Mouse (Mus musculus) left cerebral cortex, postnatal 14 days (tissue): ENCODE results near the gene Gna11. TPM values are rescaled to one million over a fixed set of nuclear protein-coding genes. Genes with fewer than 3 reads are reported as not detected.

Experiments
- DNase-seq, 2 experiments: peaks; one replicate each; pipeline ENCODE4 v3.0.0; 2021 to 2022; ENCODE audit warnings: low spot score in 2 of 2, mixed read lengths in 1 of 2
- intact Hi-C: fragments of 180-260 bp; cut with DNase I; formaldehyde crosslinking; loops from one replicate; pipeline ENCODE4 v1.15.1; 2025
- total RNA-seq, 2 experiments: library from RNA; stranded (reverse); gene quantifications; 2 replicates each; pipeline ENCODE4 v1.2.3; 2021

Gna11 gene
- total RNA-seq, 2 experiments from 2014 or later = 102 to 109 TPM

DNA sequence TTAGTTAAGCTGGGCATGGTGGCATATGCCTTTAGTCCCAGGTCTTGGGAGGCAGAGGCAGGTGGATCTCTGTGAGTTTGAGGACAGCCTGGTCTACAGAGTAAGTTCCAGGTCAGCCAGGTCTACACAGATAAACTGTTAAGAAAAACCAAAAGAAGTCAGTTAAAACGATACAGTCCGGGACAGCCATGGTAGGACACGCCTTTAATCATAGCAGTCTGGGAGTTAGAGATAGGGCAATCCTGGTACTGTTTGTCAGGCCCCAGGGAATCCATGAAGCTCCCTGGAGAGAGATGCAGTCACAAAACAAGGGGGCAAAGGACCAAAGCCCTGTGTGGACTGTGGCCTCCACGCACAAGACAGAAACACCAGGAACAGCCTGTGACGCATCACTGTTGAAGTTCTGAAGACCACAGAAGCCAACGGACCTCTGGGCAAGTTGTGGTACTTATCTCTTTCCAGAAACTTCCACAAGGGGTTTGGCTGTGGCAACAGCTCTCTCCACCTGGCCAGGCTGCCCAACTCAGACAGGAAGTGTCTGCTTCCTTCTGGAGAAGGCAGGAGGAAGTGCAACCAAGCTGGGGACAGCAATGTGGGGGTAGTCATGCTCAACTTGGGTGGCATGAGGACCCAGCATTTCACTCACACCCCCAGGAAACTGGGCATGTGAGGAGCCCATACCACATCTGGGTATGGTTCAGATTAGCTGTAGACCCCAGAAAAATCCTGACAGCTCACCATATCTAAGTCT is 25.6 kb downstream of the Gna11 start:
- DNase-seq = no peak
- intact Hi-C loops = loop anchor here (5.0 kb wide), 1 partner anchor 83 kb away; the partner anchor contains the start of gene Tle6

DNA sequence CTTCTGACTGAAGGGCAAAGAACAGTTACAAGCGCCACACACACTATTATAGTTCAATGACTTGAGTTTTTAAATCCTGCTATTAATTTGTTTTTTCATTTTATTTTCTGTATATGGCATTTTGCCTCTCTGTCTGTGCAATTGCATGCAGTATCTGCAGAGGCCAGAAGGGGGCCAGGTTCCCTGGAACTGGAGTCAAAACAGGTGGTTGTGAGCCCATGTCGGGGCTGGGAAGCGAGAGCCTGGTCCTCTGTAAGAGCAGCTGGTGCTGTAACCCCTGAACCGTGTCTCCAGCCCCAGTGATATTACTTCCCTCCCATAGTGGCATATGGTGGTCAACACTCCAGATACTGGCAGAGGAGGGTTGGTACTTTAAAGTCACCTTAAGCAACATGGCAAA is 26.4 kb downstream of the Gna11 start:
- peak; percentile 58 to 71 for DNase-seq
- intact Hi-C loops = loop anchor here (5.0 kb wide), 1 partner anchor 84 kb away; the partner anchor contains the start of gene Tle6

DNA sequence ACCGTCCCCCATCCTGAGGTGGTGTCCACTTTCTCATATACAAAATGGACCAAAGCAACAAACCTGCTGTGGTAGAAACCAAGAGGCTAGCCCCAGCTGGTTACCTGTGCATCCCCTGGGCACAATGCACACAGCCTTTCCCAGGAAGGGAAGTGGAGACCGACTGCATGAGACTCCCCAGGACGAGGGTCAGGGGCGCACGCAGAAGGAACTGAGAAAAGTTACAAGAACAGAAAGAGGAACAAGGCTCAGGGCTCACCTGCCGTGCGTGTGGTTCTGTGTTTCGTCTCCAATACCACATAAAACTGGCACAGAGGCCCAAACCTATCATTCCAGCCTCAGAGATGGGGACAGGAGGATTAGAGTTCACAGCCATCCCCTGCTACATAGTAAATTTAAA is 27.8 kb downstream of the Gna11 start:
- intact Hi-C loops = loop anchor here (5.0 kb wide), 1 partner anchor 85 kb away; the partner anchor contains the start of gene Tle6
- no peak for DNase-seq

GRCm38 (mm10) chr10:81513798-81514197 is 31.2 kb downstream of the Gna11 start:
- intact Hi-C loops = no loop called here
- DNase-seq = no peak

DNA sequence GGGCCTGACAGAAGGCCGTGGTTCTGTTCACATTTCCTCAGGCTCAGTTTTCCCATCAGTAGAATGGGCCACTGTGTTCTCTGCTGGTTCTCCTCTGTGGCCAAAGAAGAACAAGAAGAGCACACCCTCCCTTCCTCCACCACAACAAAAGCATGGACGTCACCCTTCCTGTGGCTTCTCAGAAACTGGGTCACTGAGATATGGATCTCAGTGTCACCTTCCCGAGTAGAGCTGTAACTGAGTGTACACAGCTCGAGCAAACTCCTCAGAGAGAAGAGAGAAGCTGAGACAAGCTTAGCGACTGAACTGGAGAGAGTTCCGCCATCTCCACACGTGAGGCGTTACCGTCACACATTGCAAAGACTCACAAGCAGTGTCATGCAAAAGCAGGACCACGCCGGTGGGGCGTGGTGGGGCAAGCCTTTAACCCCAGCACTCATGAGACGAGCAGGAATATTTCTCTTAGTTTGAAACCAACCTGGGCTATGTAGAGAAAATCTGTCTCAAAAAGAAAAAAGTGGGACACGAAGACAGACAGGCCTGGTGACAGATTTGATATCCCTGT is 34.7 kb downstream of the Gna11 start:
- DNase-seq = no peak
- intact Hi-C loops = no loop called here

DNA sequence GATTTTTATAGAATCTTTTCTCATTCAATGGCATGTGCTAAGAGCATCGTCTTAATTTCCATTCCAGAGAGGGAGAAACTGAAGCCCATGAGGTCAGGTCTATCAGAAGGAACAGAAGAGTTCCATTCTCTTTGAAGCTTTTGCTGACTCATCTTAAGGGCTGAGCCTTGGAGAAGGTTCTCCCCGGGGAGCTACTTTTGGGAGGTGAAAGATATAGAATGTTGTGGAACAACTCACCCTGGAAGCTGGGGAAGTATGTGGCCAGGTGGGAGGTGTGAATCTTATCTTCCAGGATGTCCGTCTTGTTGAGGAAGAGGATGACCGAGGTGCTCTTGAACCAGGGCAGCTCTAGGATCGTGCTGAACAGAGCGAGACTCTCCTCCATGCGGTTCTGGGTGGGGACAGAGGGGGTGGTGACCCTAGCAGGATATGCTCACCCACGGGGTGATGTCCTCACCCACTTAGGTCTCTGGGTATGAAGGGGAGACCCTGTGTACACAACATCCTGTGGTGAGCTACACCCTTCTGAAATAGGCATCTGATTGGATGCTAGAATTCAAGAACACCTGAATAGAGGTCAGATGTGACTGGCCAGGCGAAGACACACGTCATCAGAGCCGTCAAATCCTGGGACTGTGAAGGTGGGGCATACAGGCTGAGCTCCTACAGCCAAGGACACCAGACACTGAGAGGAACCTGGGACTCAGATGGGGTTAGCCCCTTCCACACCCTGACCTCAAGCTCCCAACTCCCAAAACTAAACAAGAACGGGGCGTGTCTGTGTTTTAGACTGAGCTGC is 37.1 kb downstream of the Gna11 start:
- no peak for DNase-seq
- intact Hi-C loops = loop anchor here (10.0 kb wide), 2 partner anchors 47 to 667 kb away; partner anchors contain the start of gene Aes

GRCm38 (mm10) chr10:81507095-81507494 is 37.9 kb downstream of the Gna11 start:
- DNase-seq = no peak
- intact Hi-C loops = loop anchor here (10.0 kb wide), 2 partner anchors 48 to 668 kb away; partner anchors contain the start of gene Aes

DNA sequence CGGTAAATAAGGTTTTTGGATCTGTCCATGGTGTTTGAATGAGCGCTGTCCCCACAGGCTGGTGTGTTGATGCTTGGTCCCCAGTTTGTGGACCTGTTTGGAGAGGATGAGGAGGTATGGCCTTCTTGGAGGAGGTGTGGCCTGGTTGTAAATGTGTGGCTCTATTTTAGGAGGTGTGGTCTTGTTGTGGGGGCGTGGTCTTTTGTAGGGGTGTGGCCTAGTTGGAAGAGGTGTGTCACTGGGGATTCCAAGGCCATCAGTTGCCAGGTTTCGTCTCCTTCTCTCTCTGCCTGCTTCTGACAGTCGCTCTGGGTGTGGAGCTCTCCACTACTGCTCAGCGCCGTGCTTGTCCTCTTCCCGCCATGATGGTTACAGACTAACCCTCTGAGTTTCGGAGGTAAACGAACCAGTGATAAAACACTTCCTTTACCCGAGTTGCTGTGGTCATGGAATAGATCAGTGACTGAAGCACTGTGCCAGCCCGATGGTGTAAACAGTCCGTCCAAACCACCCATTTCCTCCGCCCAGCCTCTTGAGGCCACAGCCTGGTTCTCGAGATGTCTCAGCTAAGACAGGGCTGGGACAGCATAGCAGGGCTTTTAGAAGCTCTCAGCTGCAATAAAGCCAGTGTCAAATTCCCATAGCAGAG is 39.9 kb downstream of the Gna11 start:
- no peak for DNase-seq

GRCm38 (mm10) chr10:81502658-81503057 is 42.3 kb downstream of the Gna11 start:
- intact Hi-C loops = loop anchor here (5.0 to 10.0 kb wide), 3 partner anchors 52 to 672 kb away; partner anchors contain the start of genes Aes and Tle6
- DNase-seq = peak; percentile 84 to 93

More for the DNA sequence above, 39.9 kb downstream of the Gna11 start:
- intact Hi-C loops = loop anchor here (10.0 kb wide), 2 partner anchors 50 to 670 kb away; partner anchors contain the start of gene Aes

DNA sequence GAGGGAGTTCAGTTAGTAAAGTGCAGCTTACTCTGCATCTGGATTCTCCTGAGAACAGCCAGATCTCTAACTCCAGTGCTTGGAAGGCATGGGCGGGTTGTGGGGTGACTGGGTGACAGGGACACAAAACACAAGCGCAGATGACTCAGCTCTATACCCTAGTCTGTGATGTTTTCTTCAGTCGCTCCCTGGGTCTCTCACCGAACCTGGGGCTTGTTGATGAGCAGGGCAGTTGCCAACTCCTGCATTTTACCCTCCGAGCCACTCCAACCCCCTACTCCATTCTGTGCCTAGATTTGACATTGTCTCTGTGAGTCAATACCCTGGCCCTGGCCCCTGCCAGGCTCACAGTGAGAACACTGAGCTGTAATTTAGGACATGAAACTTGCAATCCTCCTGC is 43.1 kb downstream of the Gna11 start:
- intact Hi-C loops = loop anchor here (5.0 to 10.0 kb wide), 3 partner anchors 53 to 673 kb away; partner anchors contain the start of genes Aes and Tle6
- DNase-seq = no peak

- intact Hi-C loops = loop anchor here (5.0 to 10.0 kb wide), 3 partner anchors 55 to 675 kb away; partner anchors contain the start of genes Aes and Tle6
- DNase-seq = no peak
These were observed 45.0 kb downstream of the Gna11 start, which contains the start of gene S1pr4 for GRCm38 (mm10) chr10:81500032-81500431. TSS of gene S1pr4 (minus strand) at chr10:81500132.

- no peak for DNase-seq
- intact Hi-C loops = no loop called here
These were observed 45.6 kb downstream of the Gna11 start for GRCm38 (mm10) chr10:81499250-81499901.

GRCm38 (mm10) chr10:81498316-81499249 is 46.4 kb downstream of the Gna11 start:
- peak in 1 of 2 experiments; percentile 5 for DNase-seq
- intact Hi-C loops = no loop called here

DNA sequence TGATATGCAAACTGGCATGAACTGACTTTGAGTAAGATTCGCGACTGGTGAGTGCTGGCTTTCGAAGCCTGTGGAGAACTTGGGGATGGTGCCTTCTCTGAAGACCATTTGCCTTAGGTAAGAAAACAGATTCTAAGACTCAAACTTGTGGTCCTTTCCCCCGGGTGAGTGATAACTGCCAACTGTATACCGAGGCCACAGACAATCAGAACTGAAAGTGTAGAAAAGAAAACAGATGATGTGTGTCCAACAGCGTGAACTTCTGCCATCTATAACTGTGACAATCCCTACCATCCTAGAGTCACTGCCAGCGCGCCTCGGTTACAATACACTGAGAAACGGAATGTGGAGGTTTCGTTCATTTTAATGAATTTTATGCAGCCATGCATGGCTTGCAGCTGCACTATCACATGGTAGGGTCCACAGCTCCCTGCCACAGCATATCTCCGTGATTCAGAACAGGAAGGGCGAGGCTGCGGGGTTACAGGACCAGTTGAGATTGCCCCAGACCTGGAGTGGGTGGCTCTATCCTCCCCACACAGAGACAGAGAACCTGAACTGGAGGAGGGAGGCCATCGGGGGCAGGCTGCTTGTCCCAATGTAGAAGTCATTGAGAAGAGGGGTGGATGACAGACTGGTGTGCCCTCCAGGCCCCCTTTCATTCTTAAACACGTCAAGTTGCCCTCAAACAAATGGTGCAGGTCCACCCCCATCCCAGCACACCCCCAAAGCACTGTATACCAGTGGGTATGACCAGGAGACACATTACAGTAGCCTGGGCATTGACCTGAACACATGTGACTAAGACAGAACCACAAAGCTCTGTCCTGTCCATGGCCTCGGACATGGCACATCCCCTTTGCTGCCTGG is 47.4 kb downstream of the Gna11 start:
- DNase-seq = peak; percentile 7 to 12
- intact Hi-C loops = no loop called here

DNA sequence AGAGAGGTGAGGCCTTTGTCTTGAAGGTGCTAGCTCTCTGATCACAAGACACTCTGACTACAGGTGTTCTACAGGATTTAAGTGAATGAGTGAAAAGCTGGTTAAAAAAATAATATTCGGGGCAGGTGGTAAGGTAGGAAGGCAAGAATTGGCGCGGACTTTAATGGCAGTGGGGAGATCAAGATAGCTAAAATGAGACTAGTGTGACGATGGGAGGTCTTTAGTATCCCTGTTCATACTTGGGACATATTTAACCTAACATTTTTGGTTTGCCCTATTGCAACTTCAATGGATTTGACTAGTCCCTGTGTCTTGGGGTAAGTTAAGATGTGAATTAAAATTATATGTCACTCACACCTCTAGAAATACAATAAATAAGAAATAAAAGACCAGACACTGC is 48.0 kb downstream of the Gna11 start:
- DNase-seq = peak in 1 of 2 experiments; percentile 9
- intact Hi-C loops = no loop called here

DNA sequence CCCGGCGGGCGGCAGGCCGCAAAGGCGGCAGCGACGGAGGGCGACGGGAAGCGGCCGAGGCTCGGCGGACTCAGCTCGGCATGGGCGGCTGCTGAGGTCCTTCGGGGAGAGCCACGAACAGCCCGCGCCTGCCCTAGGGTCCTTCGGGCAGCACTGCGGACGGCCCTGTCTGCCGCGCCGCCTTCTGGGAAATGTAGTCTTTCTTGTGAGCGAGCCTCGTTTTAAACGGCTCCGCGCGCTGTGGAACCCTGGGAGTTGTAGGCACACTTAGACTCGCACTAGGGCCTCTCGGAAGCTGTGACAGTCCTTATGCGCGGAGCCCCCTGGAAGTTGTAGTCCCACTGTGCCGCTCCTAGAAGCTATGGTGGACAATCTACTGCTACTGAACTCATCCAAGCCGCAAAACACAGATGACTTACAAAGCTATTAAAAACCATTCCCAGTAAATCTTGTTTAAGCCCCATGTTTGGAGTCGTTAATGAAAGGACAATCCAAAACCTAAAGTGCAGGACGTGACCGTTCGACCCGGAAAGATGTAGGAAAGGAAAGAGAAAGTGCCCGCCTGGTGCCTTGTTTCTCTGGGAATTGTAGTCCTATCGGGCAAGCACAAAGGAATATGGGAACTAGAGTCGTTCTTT is 48.6 kb downstream of the Gna11 start, which contains the start of gene Ncln:
Ncln (minus strand) TSS at position 129 of the 638 bp plus-strand sequence.
- intact Hi-C loops = no loop called here

More for the DNA sequence above, 48.6 kb downstream of the Gna11 start, which contains the start of gene Ncln:
- DNase-seq = peak; percentile 99
